Mouse (Mus musculus) embryonic fibroblast, embryonic 13.5 days (primary cell): Measurements from ENCODE around the gene Smad3.

Experiments used
- CTCF ChIP-seq: IDR thresholded peaks from 2 replicates; pipeline ENCODE4 v1.5.1; 2011; ENCODE audit warnings: mild to moderate bottlenecking, control low read depth, low read length, moderate library complexity, borderline replicate concordance; ENCODE audit not compliant: insufficient read depth
- POLR2A ChIP-seq: IDR thresholded peaks from 2 replicates; pipeline ENCODE4 v1.6.1; 2011; ENCODE audit warnings: low read depth, mild to moderate bottlenecking, control low read depth, low read length, moderate library complexity

DNA sequence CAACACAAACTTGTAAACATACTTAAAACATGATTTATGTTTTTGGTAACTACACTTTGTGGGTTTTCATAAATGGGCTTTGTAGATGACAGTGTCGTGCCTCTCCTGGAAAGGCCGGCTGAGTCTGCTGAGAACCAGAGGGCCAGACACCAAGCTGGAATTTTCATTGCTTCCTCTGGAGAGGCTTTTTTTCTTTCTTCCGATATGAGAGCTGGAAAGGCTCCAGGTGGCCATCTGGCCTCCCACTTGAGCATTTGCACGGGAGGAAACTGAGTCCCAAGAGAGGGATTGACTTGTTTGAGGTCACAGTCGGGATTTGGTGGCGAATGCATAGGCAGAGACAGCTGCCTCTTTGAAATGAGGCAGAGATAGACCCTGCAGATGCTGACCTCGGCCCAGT, 31.6 kb upstream of the Smad3 start:
- TF ChIP-seq POLR2A (no peak), CTCF (no peak)
